Mouse (Mus musculus) left cerebral cortex, postnatal 36 days (tissue): ENCODE results near the gene Acp7. TPM values are rescaled to one million over a fixed set of nuclear protein-coding genes. Genes with fewer than 3 reads are reported as not detected.
"Not testable (repeated sequence)": the region's sequence is repeated elsewhere in the genome, so short reads cannot be mapped to it uniquely, and the experiment has no call there.

Experiments used
- DNase-seq, 2 experiments: peaks; one replicate each; pipeline ENCODE4 v3.0.0; 2021 to 2022; ENCODE audit warnings: low spot score in 2 of 2, mixed read lengths in 1 of 2
- intact Hi-C: fragments of 180-260 bp; cut with DNase I; formaldehyde crosslinking; loops from one replicate; pipeline ENCODE4 v1.15.1; 2025
- total RNA-seq, 2 experiments: library from RNA; stranded (reverse); gene quantifications; 2 replicates each; pipeline ENCODE4 v1.2.3; 2021

Gene Acp7
- total RNA-seq, 2 experiments from 2014 or later: 0.99 to 1.5 TPM

GRCm38 (mm10) chr7:28603788-28604187 lies 27.3 kb downstream of the Acp7 start:
- DNase-seq, intact Hi-C loops: not testable (repeated sequence)

GRCm38 (mm10) chr7:28603136-28603535 lies 28.0 kb downstream of the Acp7 start:
- no peak for DNase-seq
- intact Hi-C loops: no loop called here

- intact Hi-C loops: loop anchor here (1.0 to 2.0 kb wide), 3 partner anchors 125 to 164 kb away; partner anchors contain the start of gene Gmfg
- DNase-seq: peak in 1 of 2 experiments; percentile 64
Observed at GRCm38 (mm10) chr7:28601668-28602067, 29.5 kb downstream of the Acp7 start.

- peak; percentile 62 to 71 for DNase-seq
- intact Hi-C loops: loop anchor here (1.0 to 2.0 kb wide), 3 partner anchors 126 to 164 kb away; partner anchors contain the start of gene Gmfg
Observed at GRCm38 (mm10) chr7:28601029-28601428, 30.1 kb downstream of the Acp7 start.

- intact Hi-C loops: loop anchor here (1.0 kb wide), 1 partner anchor 163 kb away; no protein-coding TSS in a partner anchor
- DNase-seq: no peak
Observed at GRCm38 (mm10) chr7:28598951-28599350, 32.2 kb downstream of the Acp7 start.

- intact Hi-C loops: loop anchor here (1.0 kb wide), 1 partner anchor 162 kb away; no protein-coding TSS in a partner anchor
Observed at GRCm38 (mm10) chr7:28597642-28598446, 33.3 kb downstream of the Acp7 start, which contains the start of the genes Samd4b and Pak4. Gene Samd4b, minus strand, starts transcription at chr7:28598144. Gene Pak4, minus strand, starts transcription at chr7:28598185.

GRCm38 (mm10) chr7:28597277-28597570 lies 33.9 kb downstream of the Acp7 start:
- intact Hi-C loops: no loop called here
- DNase-seq: no peak

More at GRCm38 (mm10) chr7:28597642-28598446, 33.3 kb downstream of the Acp7 start, which contains the start of the genes Samd4b and Pak4:
- peak; percentile 99 for DNase-seq

GRCm38 (mm10) chr7:28596436-28597276 lies 34.5 kb downstream of the Acp7 start:
- DNase-seq: no peak
- intact Hi-C loops: no loop called here

GRCm38 (mm10) chr7:28595751-28596435 lies 35.2 kb downstream of the Acp7 start:
- no peak for DNase-seq
- intact Hi-C loops: no loop called here

- intact Hi-C loops: no loop called here
- DNase-seq: no peak
Observed at GRCm38 (mm10) chr7:28593206-28594111, 37.7 kb downstream of the Acp7 start.

GRCm38 (mm10) chr7:28591862-28592261 lies 39.3 kb downstream of the Acp7 start:
- no peak for DNase-seq
- intact Hi-C loops: no loop called here

GRCm38 (mm10) chr7:28587644-28588043 lies 43.5 kb downstream of the Acp7 start:
- DNase-seq: no peak
- intact Hi-C loops: no loop called here

- no peak for DNase-seq
- intact Hi-C loops: no loop called here
Observed at GRCm38 (mm10) chr7:28586663-28587411, 44.3 kb downstream of the Acp7 start.

GRCm38 (mm10) chr7:28585001-28585400 lies 46.1 kb downstream of the Acp7 start:
- DNase-seq: no peak
- intact Hi-C loops: no loop called here

- intact Hi-C loops: no loop called here
- DNase-seq: no peak
Observed at GRCm38 (mm10) chr7:28584468-28584867, 46.7 kb downstream of the Acp7 start.

GRCm38 (mm10) chr7:28583570-28584344 lies 47.4 kb downstream of the Acp7 start:
- DNase-seq: peak in 1 of 2 experiments; percentile 49
- intact Hi-C loops: no loop called here

- intact Hi-C loops: no loop called here
- no peak for DNase-seq
Observed at GRCm38 (mm10) chr7:28582841-28583240, 48.3 kb downstream of the Acp7 start.
